Mouse (Mus musculus) G1E (cell line): Measurements from ENCODE around the gene Adam10.

ENCODE experiments used
- CTCF ChIP-seq: IDR thresholded peaks from 2 replicates; pipeline ENCODE4 v1.5.1; 2012; ENCODE audit warnings: low read depth, low read length, inconsistent platforms, mixed read lengths
- GATA1 ChIP-seq: IDR thresholded peaks from 2 replicates; pipeline ENCODE4 v1.6.1; 2012; ENCODE audit warnings: borderline replicate concordance, low read length, inconsistent platforms, mixed read lengths
- GATA2 ChIP-seq: IDR thresholded peaks from 2 replicates; pipeline ENCODE4 v1.6.1; 2012; ENCODE audit warnings: low read depth, low read length, inconsistent platforms, borderline replicate concordance
- POLR2AphosphoS5 ChIP-seq: IDR thresholded peaks from 2 replicates; pipeline ENCODE4 v1.6.1; 2012; ENCODE audit warnings: low read depth, low read length, inconsistent platforms; ENCODE audit not compliant: insufficient replicate concordance

- no peak for TF ChIP-seq CTCF
- no peak for TF ChIP-seq GATA2
- TF ChIP-seq GATA1 = no peak
- TF ChIP-seq POLR2AphosphoS5 = no peak
Observed at GRCm38 (mm10) chr9:70650994-70651393, 27.8 kb upstream of the Adam10 start.
